Mouse (Mus musculus): ENCODE measurements around the gene Trpm1.

Gene Trpm1

GRCm38 (mm10) chr7:64291722-64292121 lies 138.1 kb downstream of the Trpm1 start:
- DNase-seq = peak in 1 of 2 experiments; percentile 22

GRCm38 (mm10) chr7:64296286-64297010 lies 142.8 kb downstream of the Trpm1 start:
- DNase-seq = no peak

- DNase-seq = no peak
Measured at GRCm38 (mm10) chr7:64310241-64310640, 156.6 kb downstream of the Trpm1 start.

- DNase-seq = no peak
Measured at GRCm38 (mm10) chr7:64310756-64311155, 157.1 kb downstream of the Trpm1 start.

DNA sequence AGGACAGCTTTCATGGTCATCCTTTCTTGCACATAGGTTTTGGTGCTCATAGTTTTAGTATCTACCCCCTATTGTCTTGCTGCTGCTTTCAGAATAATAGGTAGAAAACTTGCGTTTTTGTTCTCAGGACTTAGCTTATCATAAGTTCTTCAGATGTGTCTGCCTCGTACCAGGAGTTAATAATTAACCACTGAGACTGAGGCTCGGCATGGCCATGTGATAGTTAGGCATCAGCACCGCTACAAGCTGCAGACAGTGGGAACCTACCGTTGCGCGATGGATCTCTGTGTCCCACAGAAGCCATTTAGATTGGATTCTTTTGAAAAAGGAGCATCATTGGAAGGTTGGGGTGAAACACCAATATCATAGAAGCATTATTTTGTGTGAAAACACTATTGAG lies 159.2 kb downstream of the Trpm1 start:
- no peak for DNase-seq

Measured in cerebellum, postnatal 14 days (tissue).